Mouse (Mus musculus): Measurements from ENCODE around the gene Zfp687. TPM values are rescaled to one million over a fixed set of nuclear protein-coding genes. Genes with fewer than 3 reads are reported as not detected.

The Zfp687 gene
- polyA plus RNA-seq, 1 experiment from 2014 or later = 25.1 TPM

GRCm38 (mm10) chr3:94989159-94989761, 26.0 kb downstream of the Zfp687 start:
- Histone ChIP-seq H3K27me3 (no peaks in the 10 kb centered on the region), H3K4me1 (peaks cover 28% of the 10 kb centered on the region), H3K27ac (peak overlapping the region; percentile 79), H3K4me2 (peak overlapping the region; percentile 43), H3K36me3 (peaks cover 59% of the 10 kb centered on the region), H3K9ac (peak overlapping the region; percentile 46; the same call in 1 of the 2 replicates), H3K4me3 (peak overlapping the region; percentile 5; the same call in 1 of the 2 replicates), H3K9me3 (no peaks in the 10 kb centered on the region)
- peak; percentile 75; the same call in 1 of the 2 replicates for ATAC-seq (ENCODE audit: insufficient number of reproducible peaks, insufficient read depth, low FRiP score, low TSS enrichment, low read depth)
- 15% methylated on average over 9 of the region's 9 CpGs for WGBS

GRCm38 (mm10) chr3:94987578-94987977, 27.7 kb downstream of the Zfp687 start:
- Histone ChIP-seq H3K4me1 (peaks cover 28% of the 10 kb centered on the region), H3K36me3 (peaks cover 53% of the 10 kb centered on the region), H3K9me3 (no peaks in the 10 kb centered on the region), H3K4me2 (no peak overlapping the region), H3K27ac (no peak overlapping the region), H3K9ac (no peak overlapping the region), H3K4me3 (no peak overlapping the region), H3K27me3 (no peaks in the 10 kb centered on the region)
- no peak for ATAC-seq (ENCODE audit: insufficient number of reproducible peaks, insufficient read depth, low FRiP score, low TSS enrichment, low read depth)

GRCm38 (mm10) chr3:94985513-94985912, 29.7 kb downstream of the Zfp687 start:
- Histone ChIP-seq H3K27me3 (no peaks in the 10 kb centered on the region), H3K9ac (no peak overlapping the region), H3K27ac (no peak overlapping the region), H3K4me3 (no peak overlapping the region), H3K36me3 (peaks cover 53% of the 10 kb centered on the region), H3K4me2 (no peak overlapping the region), H3K9me3 (no peaks in the 10 kb centered on the region), H3K4me1 (peaks cover 28% of the 10 kb centered on the region)
- 98% methylated on average over 2 of the region's 2 CpGs for WGBS
- no peak for ATAC-seq (ENCODE audit: insufficient number of reproducible peaks, insufficient read depth, low FRiP score, low TSS enrichment, low read depth)

- no peak overlapping the region for H3K9ac ChIP-seq
Measured at GRCm38 (mm10) chr3:94984312-94984711, 30.9 kb downstream of the Zfp687 start.

GRCm38 (mm10) chr3:94974528-94975422, 40.5 kb downstream of the Zfp687 start, which contains the start of gene Pi4kb:
Gene Pi4kb, plus strand, starts transcription at chr3:94974731.
- H3K4me1 ChIP-seq = peaks cover 13% of the 10 kb centered on the region
- H3K27ac ChIP-seq = peak within 1 kb of the TSS; percentile 92
- H3K4me3 ChIP-seq = peak within 1 kb of the TSS; percentile 85
- ATAC-seq (ENCODE audit: insufficient number of reproducible peaks, insufficient read depth, low FRiP score, low TSS enrichment, low read depth) = peak; percentile 93
- H3K9me3 ChIP-seq = no peaks in the 10 kb centered on the region
- WGBS = under 1% methylated on average over 56 of the region's 57 CpGs
- H3K27me3 ChIP-seq = no peaks in the 10 kb centered on the region
- peaks cover 13% of the 10 kb centered on the region for H3K36me3 ChIP-seq
- peak within 1 kb of the TSS; percentile 94 for H3K9ac ChIP-seq
- peak within 1 kb of the TSS; percentile 80 for H3K4me2 ChIP-seq

More at GRCm38 (mm10) chr3:94984312-94984711, 30.9 kb downstream of the Zfp687 start:
- no peak for ATAC-seq (ENCODE audit: insufficient number of reproducible peaks, insufficient read depth, low FRiP score, low TSS enrichment, low read depth)
- Histone ChIP-seq H3K9me3 (no peaks in the 10 kb centered on the region), H3K36me3 (peaks cover 56% of the 10 kb centered on the region), H3K4me3 (no peak overlapping the region), H3K4me2 (no peak overlapping the region), H3K4me1 (peaks cover 16% of the 10 kb centered on the region), H3K27ac (no peak overlapping the region), H3K27me3 (no peaks in the 10 kb centered on the region)
- 88% methylated on average over 11 of the region's 11 CpGs for WGBS

GRCm38 (mm10) chr3:94974026-94974527, 41.2 kb downstream of the Zfp687 start:
- peak overlapping the region; percentile 80 for H3K4me2 ChIP-seq
- ATAC-seq (ENCODE audit: insufficient number of reproducible peaks, insufficient read depth, low FRiP score, low TSS enrichment, low read depth) = peak; percentile 23; the same call in 1 of the 2 replicates
- no peaks in the 10 kb centered on the region for H3K9me3 ChIP-seq
- no peaks in the 10 kb centered on the region for H3K27me3 ChIP-seq
- H3K9ac ChIP-seq = peak overlapping the region; percentile 94
- H3K36me3 ChIP-seq = peaks cover 10% of the 10 kb centered on the region
- WGBS = 18% methylated on average over 9 of the region's 9 CpGs
- peak overlapping the region; percentile 85 for H3K4me3 ChIP-seq
- peak overlapping the region; percentile 48; the same call in 1 of the 2 replicates for H3K27ac ChIP-seq
- peaks cover 13% of the 10 kb centered on the region for H3K4me1 ChIP-seq

- no peak for ATAC-seq (ENCODE audit: insufficient number of reproducible peaks, insufficient read depth, low FRiP score, low TSS enrichment, low read depth)
- H3K4me3 ChIP-seq = peak overlapping the region; percentile 85; the same call in 1 of the 2 replicates
- peaks cover 13% of the 10 kb centered on the region for H3K4me1 ChIP-seq
- peaks cover 10% of the 10 kb centered on the region for H3K36me3 ChIP-seq
- peak overlapping the region; percentile 80 for H3K4me2 ChIP-seq
- H3K9ac ChIP-seq = no peak overlapping the region; the same call in 1 of the 2 replicates
- H3K27ac ChIP-seq = no peak overlapping the region
- WGBS = 88% methylated on average over 5 of the region's 5 CpGs
- no peaks in the 10 kb centered on the region for H3K9me3 ChIP-seq
- H3K27me3 ChIP-seq = no peaks in the 10 kb centered on the region
Measured at GRCm38 (mm10) chr3:94973620-94974019, 41.6 kb downstream of the Zfp687 start.

- no peaks in the 10 kb centered on the region for H3K9me3 ChIP-seq
- H3K9ac ChIP-seq = no peak overlapping the region
- H3K4me3 ChIP-seq = no peak overlapping the region
- H3K36me3 ChIP-seq = peaks cover 5% of the 10 kb centered on the region
- peaks cover 13% of the 10 kb centered on the region for H3K4me1 ChIP-seq
- H3K27ac ChIP-seq = no peak overlapping the region
- H3K4me2 ChIP-seq = no peak overlapping the region
- 90% methylated on average over 3 of the region's 3 CpGs for WGBS
- ATAC-seq (ENCODE audit: insufficient number of reproducible peaks, insufficient read depth, low FRiP score, low TSS enrichment, low read depth) = no peak
- H3K27me3 ChIP-seq = no peaks in the 10 kb centered on the region
Measured at GRCm38 (mm10) chr3:94972552-94972951, 42.7 kb downstream of the Zfp687 start.

GRCm38 (mm10) chr3:94965878-94966277, 49.4 kb downstream of the Zfp687 start:
- H3K4me2 ChIP-seq = no peak overlapping the region
- no peaks in the 10 kb centered on the region for H3K4me1 ChIP-seq
- H3K27ac ChIP-seq = no peak overlapping the region
- H3K9me3 ChIP-seq = no peaks in the 10 kb centered on the region
- no peak overlapping the region for H3K4me3 ChIP-seq
- ATAC-seq (ENCODE audit: insufficient number of reproducible peaks, insufficient read depth, low FRiP score, low TSS enrichment, low read depth) = no peak
- H3K36me3 ChIP-seq = no peaks in the 10 kb centered on the region
- no peaks in the 10 kb centered on the region for H3K27me3 ChIP-seq
- H3K9ac ChIP-seq = no peak overlapping the region
- 92% methylated on average over 1 of the region's 1 CpGs for WGBS

GRCm38 (mm10) chr3:94964989-94965388, 50.3 kb downstream of the Zfp687 start:
- no peak for ATAC-seq (ENCODE audit: insufficient number of reproducible peaks, insufficient read depth, low FRiP score, low TSS enrichment, low read depth)
- Histone ChIP-seq H3K27me3 (no peaks in the 10 kb centered on the region), H3K27ac (no peak overlapping the region), H3K36me3 (no peaks in the 10 kb centered on the region), H3K4me3 (no peak overlapping the region), H3K9me3 (no peaks in the 10 kb centered on the region), H3K4me1 (no peaks in the 10 kb centered on the region), H3K9ac (no peak overlapping the region), H3K4me2 (no peak overlapping the region)
- 91% methylated on average over 1 of the region's 1 CpGs for WGBS

GRCm38 (mm10) chr3:94960322-94960721, 54.9 kb downstream of the Zfp687 start:
- no peak overlapping the region for H3K4me3 ChIP-seq
- peaks cover 42% of the 10 kb centered on the region for H3K36me3 ChIP-seq
- peaks cover 7% of the 10 kb centered on the region for H3K4me1 ChIP-seq
- H3K4me2 ChIP-seq = no peak overlapping the region
- H3K27me3 ChIP-seq = no peaks in the 10 kb centered on the region
- no peaks in the 10 kb centered on the region for H3K9me3 ChIP-seq
- H3K27ac ChIP-seq = no peak overlapping the region
- H3K9ac ChIP-seq = no peak overlapping the region
- WGBS = 57% methylated on average over 5 of the region's 5 CpGs
- no peak for ATAC-seq (ENCODE audit: insufficient number of reproducible peaks, insufficient read depth, low FRiP score, low TSS enrichment, low read depth)

All from embryonic facial prominence, embryonic 13.5 days (tissue).